Mouse (Mus musculus): ENCODE results near the gene Zar1l. TPM values are rescaled to one million over a fixed set of nuclear protein-coding genes. Genes with fewer than 3 reads are reported as not detected.

Gene Zar1l
- total RNA-seq, 2 experiments from 2014 or later, result not detected

DNA sequence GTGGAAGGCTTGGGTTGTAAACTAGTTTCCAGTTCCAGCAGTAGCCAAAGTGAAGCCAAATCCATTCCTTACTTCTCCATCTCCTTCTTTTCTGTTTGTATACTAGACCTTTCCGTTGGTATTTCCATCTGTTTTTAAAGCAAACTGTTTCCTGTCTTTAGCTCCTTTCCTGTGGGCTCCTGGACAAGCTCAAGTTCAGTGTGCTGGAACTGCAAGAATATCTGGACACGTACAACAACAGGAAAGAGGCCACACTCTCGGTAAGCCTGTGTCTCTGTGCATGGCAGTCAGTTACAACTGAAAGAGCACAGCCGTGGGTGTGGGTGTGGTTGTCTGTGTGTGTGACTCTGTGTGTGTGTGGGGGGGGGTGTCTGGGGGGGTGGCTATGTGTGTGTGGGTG is 39.4 kb downstream of the Zar1l start:
- DNase-seq, result peak; percentile 31 to 60

DNA sequence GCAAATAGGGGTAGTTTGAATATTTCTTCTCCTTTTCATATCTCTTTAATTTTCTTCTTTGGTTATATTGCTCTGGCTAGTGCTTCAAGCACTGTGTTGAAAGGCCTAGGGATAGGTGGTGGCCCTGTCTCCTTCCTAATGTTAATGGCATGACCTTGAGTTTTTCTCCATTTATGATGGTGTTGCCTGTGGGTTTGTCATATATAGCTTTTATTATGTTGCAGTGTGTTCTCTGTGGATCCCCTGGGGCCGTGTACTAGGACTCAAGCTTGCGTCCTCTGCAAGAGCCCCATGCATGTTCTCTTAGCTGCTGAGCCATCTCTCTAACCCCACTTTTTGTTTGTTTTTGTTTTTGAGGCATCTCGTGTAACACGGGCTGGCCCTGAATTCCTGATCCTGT is 40.6 kb downstream of the Zar1l start:
- no peak for DNase-seq

DNA sequence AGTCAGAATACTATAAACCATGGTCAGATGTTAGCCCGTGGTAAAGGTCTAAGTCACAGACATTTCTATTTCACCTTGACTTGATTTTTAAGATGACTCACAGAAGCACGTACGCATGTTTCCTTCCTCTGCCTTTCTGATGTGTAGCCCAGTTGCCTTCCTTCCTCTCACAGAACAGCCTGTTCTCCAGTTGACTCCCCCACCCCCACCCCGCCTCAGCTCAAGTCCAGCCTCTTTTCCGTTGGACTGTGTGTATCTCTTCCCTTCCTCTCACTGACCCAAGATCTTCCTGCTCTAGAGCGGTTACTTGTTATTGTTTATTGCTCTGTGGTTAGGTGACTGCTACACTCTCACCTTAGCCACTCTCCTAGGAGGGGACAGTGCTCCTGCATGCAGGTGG is 49.5 kb downstream of the Zar1l start:
- DNase-seq, result peak; percentile 53 to 87

GRCm38 (mm10) chr5:150466132-150466531 is 51.8 kb downstream of the Zar1l start:
- DNase-seq, result peak; percentile 92 to 97

DNA sequence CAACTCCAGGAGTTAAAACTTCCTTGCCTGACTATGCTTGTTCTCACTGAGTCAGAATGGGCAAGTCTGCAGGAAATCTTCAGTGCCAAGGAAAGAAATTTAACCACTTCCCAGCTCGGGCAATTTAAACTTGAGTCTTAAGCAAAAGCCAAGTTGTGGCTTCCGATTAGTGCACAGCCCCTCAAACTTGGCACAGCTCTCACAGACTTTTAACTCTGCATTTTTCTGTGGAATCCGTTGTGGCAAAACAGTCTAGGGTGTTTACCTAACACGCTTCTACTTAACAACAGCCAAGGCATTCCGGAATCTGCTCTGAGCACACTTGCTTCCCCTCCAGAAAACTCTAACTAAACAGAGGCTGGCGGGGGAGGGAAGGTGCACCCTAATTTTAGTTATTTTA is 52.7 kb downstream of the Zar1l start:
- DNase-seq, result peak; percentile 54 to 66

DNA sequence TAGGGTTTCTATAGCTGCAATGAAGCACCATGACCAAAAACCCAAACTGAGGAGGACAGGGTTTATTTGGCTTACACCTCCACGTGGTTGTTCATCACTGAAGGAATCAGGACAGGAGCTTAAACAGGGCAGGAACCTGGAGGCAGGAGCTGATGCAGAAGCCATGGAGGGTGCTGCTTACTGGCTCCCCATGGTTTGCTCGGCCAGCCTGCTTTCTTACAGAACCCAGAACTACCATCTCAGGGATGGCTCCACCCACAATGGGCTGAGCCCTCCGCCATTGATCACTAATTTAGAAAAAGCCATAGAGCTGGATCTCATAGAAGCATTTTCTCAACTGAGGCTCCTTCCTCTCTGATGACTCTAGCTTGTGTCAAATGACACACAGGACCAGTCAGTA is 53.2 kb downstream of the Zar1l start:
- no peak for DNase-seq

DNA sequence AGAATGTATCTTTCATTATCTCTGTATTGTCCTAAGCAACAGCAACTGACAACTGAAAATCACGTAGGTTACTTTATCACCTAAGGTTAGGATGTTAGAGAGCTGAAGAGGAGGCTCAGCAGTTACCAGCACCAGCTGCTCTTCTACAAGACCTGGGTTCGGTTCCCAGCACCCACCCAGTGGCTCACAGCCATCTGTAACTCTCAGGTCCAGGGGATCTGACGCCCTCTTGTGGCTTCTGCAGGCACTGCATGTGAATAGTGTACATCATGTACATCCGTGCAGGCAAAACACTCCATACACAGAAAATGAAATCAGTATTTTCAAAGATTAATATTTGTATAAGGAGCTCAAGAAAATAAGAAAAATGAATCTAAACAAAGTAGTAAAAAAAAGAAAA is 58.2 kb downstream of the Zar1l start:
- no peak for DNase-seq

DNA sequence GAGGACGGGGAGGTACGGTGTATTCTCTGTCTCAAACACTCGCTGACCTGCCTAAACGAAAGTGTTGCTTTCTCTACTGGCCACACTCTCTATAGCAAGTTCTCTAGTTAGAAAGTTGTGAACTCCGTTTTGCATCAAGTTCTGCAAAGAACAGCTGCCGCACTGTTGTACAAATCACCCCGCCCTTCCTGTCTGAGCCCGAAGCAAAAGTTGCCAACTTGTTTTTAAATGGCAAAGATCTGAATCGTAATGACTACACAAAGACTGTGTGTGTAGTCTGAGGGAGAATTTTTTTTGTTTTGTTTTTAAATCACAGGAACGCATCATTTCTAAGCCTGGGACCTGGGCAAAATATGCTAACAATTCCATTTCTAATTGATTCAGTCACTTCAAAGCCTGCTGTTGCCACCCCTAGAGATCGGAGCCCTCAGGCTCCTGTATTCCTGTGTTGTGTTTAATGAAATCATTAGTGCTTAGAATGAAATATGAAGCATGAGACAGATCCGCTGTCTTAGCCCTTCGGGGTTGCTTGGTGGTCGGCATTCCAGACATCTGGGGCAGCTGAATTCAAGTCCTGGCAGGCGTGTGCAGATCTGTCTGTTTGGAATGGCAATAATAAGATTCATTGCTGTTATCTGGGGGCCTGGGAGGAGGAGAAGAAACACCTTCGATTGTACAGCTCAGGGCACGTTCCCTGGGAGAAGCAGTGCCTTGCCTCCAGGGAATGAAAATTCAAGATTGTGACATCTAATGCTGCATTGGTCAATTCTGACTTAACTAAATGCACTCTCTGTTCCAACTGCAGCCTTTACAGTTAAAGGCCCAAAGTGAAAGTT is 59.8 kb downstream of the Zar1l start:
- peak; percentile 72 to 76 for DNase-seq

- peak in 1 of 2 experiments; percentile 78 for DNase-seq
Measured at GRCm38 (mm10) chr5:150457165-150457903, 60.6 kb downstream of the Zar1l start.

Other genes with a start within 250 kb of the Zar1l start
- 1 to 10 TPM; 1.4 to 1.8 TPM for gene Brca2, start 4.5 kb upstream of the Zar1l start, total RNA-seq (2021)
- 1 to 10 TPM; 1.6 to 6.0 TPM for gene N4bp2l1, start 79.0 kb upstream of the Zar1l start, total RNA-seq (2021)
- gene N4bp2l2, start 148.0 kb upstream of the Zar1l start, total RNA-seq (2021), result 10 to 100 TPM; 41.1 to 41.3 TPM
- gene Pds5b, start 155.6 kb upstream of the Zar1l start, total RNA-seq (2021), result 10 to 100 TPM; 17.6 to 18.3 TPM

All from heart, adult 18-20 months (tissue).